Mouse (Mus musculus) embryonic fibroblast, embryonic 13.5 days (primary cell): Measurements from ENCODE around the gene Il17rc. TPM values are rescaled to one million over a fixed set of nuclear protein-coding genes. Genes with fewer than 3 reads are reported as not detected.

Source experiments
- H3K27ac ChIP-seq: 2 replicates; pipeline ENCODE4 v1.5.1; 2012; ENCODE audit warnings: low read length, control low read depth, inconsistent platforms; ENCODE audit not compliant: insufficient read depth
- H3K4me1 ChIP-seq: 2 replicates; pipeline ENCODE4 v1.6.1; 2011; ENCODE audit warnings: low read length; ENCODE audit not compliant: control insufficient read depth, insufficient read depth
- H3K4me3 ChIP-seq: 2 replicates; pipeline ENCODE4 v1.5.1; 2011; ENCODE audit warnings: mild to moderate bottlenecking, control low read depth, low read length; ENCODE audit not compliant: insufficient read depth
- CTCF ChIP-seq: IDR thresholded peaks from 2 replicates; pipeline ENCODE4 v1.5.1; 2011; ENCODE audit warnings: mild to moderate bottlenecking, control low read depth, low read length, moderate library complexity, borderline replicate concordance; ENCODE audit not compliant: insufficient read depth
- POLR2A ChIP-seq: IDR thresholded peaks from 2 replicates; pipeline ENCODE4 v1.6.1; 2011; ENCODE audit warnings: low read depth, mild to moderate bottlenecking, control low read depth, low read length, moderate library complexity
- polyA plus RNA-seq: library from polyadenylated mRNA; stranded (reverse); fragments of >200 nt; gene quantifications from 2 replicates; pipeline ENCODE4 v1.2.4, GENCODE M21; 2011; ENCODE audit warnings: low read depth; ENCODE audit not compliant: missing spikeins, insufficient read length

Gene Il17rc
- polyA plus RNA-seq, 1 experiment, result 23.5 TPM

DNA sequence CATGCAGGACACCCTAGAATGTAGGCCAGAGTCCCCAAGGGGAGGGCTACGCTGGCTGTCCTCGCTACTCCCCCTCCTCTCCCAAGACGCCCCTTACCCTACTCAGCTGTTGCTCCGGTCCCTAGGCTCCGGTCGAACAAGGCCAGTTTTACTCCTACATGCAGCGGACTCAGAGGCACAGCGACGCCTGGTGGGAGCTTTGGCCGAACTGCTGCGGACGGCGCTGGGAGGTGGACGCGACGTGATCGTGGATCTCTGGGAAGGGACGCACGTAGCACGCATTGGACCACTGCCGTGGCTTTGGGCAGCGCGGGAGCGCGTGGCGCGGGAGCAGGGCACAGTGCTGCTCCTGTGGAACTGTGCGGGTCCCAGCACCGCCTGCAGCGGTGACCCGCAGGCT is 1.8 kb upstream of the Il17rc start:
- no peak overlapping the region for H3K27ac ChIP-seq

GRCm38 (mm10) chr6:113472061-113472460 is 834 bp downstream of the Il17rc start:
- no peak overlapping the region for H3K27ac ChIP-seq
- H3K4me3 ChIP-seq, result peak overlapping the region; percentile 28; the same call in 1 of the 2 replicates
- no peak for TF ChIP-seq POLR2A
- TF ChIP-seq CTCF, result no peak
- H3K4me1 ChIP-seq, result 0 out of 2 replicates have a peak, but pooled peaks cover 2% of the 10 kb centered on the region

More for the DNA sequence above, 1.8 kb upstream of the Il17rc start:
- no peak overlapping the region for H3K4me3 ChIP-seq
- 0 out of 2 replicates have a peak, but pooled peaks cover 2% of the 10 kb centered on the region for H3K4me1 ChIP-seq
- peak; percentile 98 for TF ChIP-seq CTCF
- peak; percentile 19; the same call in 1 of the 2 replicates for TF ChIP-seq POLR2A

GRCm38 (mm10) chr6:113473246-113473645 is 2.0 kb downstream of the Il17rc start:
- H3K4me3 ChIP-seq, result no peak overlapping the region
- TF ChIP-seq CTCF (no peak), POLR2A (no peak)
- H3K4me1 ChIP-seq, result 0 out of 2 replicates have a peak, but pooled peaks cover 2% of the 10 kb centered on the region
- no peak overlapping the region for H3K27ac ChIP-seq

DNA sequence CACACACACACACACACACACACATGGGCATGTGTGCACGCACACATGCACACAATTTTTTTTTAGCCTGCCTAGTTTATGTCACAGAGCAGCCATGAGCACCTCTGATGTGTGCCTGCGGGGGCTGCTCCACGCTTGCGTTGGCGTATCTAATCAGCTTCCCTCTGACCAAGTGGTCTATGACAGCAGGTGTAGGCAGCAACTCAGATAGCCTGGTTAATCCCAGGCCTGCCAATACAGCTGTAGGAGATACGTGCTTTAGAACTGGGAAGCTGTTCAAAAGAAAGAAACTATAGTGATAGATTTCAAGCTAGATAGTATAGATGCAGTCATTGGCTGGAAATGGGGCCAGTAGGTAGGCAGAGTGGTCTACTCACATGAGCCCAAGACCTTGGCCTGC is 2.5 kb downstream of the Il17rc start:
- Histone ChIP-seq H3K27ac (no peak overlapping the region), H3K4me1 (0 out of 2 replicates have a peak, but pooled peaks cover 2% of the 10 kb centered on the region), H3K4me3 (no peak overlapping the region)
- no peak for TF ChIP-seq POLR2A
- TF ChIP-seq CTCF, result no peak

GRCm38 (mm10) chr6:113477353-113477752 is 6.1 kb downstream of the Il17rc start:
- Histone ChIP-seq H3K27ac (no peak overlapping the region), H3K4me3 (no peak overlapping the region), H3K4me1 (peaks cover 6% of the 10 kb centered on the region)
- no peak for TF ChIP-seq POLR2A
- no peak for TF ChIP-seq CTCF

GRCm38 (mm10) chr6:113478906-113479305 is 7.7 kb downstream of the Il17rc start:
- Histone ChIP-seq H3K27ac (no peak overlapping the region), H3K4me3 (no peak overlapping the region), H3K4me1 (peaks cover 6% of the 10 kb centered on the region)
- TF ChIP-seq POLR2A, result no peak
- no peak for TF ChIP-seq CTCF

DNA sequence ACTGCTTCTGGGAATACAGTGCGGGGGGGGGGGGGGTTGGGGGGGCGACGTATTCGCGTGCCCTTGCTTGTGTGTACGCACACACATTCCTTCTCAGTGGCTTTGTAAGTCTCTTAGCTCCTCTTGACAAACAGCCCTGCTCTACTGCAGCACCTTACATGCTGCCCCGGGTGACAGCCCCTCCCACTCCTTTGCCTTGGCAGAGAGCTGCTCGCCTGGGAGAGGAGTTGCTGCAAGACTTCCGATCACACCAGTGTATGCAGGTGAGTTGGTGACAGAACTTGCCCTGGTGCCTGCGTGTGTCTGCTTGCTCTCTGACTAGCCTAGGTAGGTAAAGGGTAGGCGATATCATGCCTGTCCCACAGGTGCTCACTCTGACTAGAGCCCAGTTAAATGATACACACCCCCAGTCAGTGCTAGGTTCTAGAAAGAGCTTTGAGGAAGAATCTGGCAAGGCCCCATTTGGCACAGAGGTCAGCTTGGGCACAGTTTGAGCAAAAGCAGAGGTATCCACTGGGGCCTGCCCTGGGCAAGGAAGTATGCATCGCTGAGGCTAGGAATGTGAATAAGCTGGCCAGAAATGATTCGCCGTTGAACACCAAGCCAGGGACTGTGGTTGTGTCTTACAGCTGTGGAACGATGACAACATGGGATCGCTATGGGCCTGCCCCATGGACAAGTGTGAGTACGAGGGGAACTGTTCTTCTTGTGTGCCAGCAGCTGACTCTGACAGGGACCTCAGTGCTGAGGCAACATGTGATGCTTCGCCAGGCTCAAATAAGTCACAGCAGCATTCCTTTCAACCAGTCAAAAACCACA is 9.5 kb downstream of the Il17rc start:
- Histone ChIP-seq H3K27ac (peak overlapping the region; percentile 65; the same call in 1 of the 2 replicates), H3K4me1 (peaks cover 6% of the 10 kb centered on the region), H3K4me3 (no peak overlapping the region)
- TF ChIP-seq CTCF (no peak), POLR2A (no peak)

- peak overlapping the region; percentile 43 for H3K4me3 ChIP-seq
- no peak overlapping the region for H3K27ac ChIP-seq
These were observed 11.4 kb downstream of the Il17rc start for GRCm38 (mm10) chr6:113482477-113483099.

GRCm38 (mm10) chr6:113483100-113483615 is 11.9 kb downstream of the Il17rc start, which contains the start of gene Creld1:
Gene Creld1, plus strand, starts transcription at chr6:113483297.
- TF ChIP-seq POLR2A (0 out of 2 replicates have a peak, but pooled peaks have one; percentile 36), CTCF (no peak)
- Histone ChIP-seq H3K4me3 (peak within 1 kb of the TSS; percentile 71), H3K4me1 (peaks cover 18% of the 10 kb centered on the region), H3K27ac (peak within 1 kb of the TSS; percentile 70)

More at GRCm38 (mm10) chr6:113482477-113483099, 11.4 kb downstream of the Il17rc start:
- peaks cover 16% of the 10 kb centered on the region for H3K4me1 ChIP-seq
- TF ChIP-seq CTCF (0 out of 2 replicates have a peak, but pooled peaks have one; percentile 7), POLR2A (no peak)

- Histone ChIP-seq H3K27ac (peak overlapping the region; percentile 70), H3K4me3 (peak overlapping the region; percentile 71), H3K4me1 (peaks cover 18% of the 10 kb centered on the region)
- no peak for TF ChIP-seq POLR2A
- TF ChIP-seq CTCF, result no peak
These were observed 12.5 kb downstream of the Il17rc start for GRCm38 (mm10) chr6:113483729-113484128.
